Mouse (Mus musculus) B cell, adult 67 days (primary cell): ENCODE results near the gene Hist1h3i. TPM values are rescaled to one million over a fixed set of nuclear protein-coding genes. Genes with fewer than 3 reads are reported as not detected.

Experiments
- total RNA-seq, 2 experiments: library from RNA; stranded (reverse); gene quantifications; 4 replicates each; pipeline ENCODE4 v1.2.4; 2023

The Hist1h3i gene
- total RNA-seq, result 100 to 1,000 TPM; 223 to 298 TPM

GRCm38 (mm10) chr13:21783255-21783617, at the start of gene Hist1h3i:
TSS of gene Hist1h3i (minus strand) at chr13:21783370.

GRCm38 (mm10) chr13:21831418-21832394, 48.5 kb upstream of the Hist1h3i start, which contains the start of gene Hist1h4n:
TSS of gene Hist1h4n (minus strand) at chr13:21832196.

GRCm38 (mm10) chr13:21811539-21811938, 28.4 kb upstream of the Hist1h3i start, which contains the start of gene Hist1h4m:
TSS of gene Hist1h4m (plus strand) at chr13:21811746.

GRCm38 (mm10) chr13:21810073-21810472, 26.9 kb upstream of the Hist1h3i start, which contains the start of the genes Hist1h2bq and Hist1h2ao:
TSS of gene Hist1h2bq (minus strand) at chr13:21810197.
TSS of gene Hist1h2ao (plus strand) at chr13:21810465.

GRCm38 (mm10) chr13:21786899-21787629, 3.9 kb upstream of the Hist1h3i start, which contains the start of the genes Hist1h2an and Hist1h2bp:
TSS of gene Hist1h2an (minus strand) at chr13:21787218.
TSS of gene Hist1h2bp (plus strand) at chr13:21787461.

GRCm38 (mm10) chr13:21779767-21780731, 3.1 kb downstream of the Hist1h3i start, which contains the start of gene Hist1h1b:
TSS of gene Hist1h1b (minus strand) at chr13:21780625.

GRCm38 (mm10) chr13:21753524-21754285, 29.5 kb downstream of the Hist1h3i start, which contains the start of the genes Hist1h2ak and Hist1h2bn:
TSS of gene Hist1h2ak (minus strand) at chr13:21753827.
TSS of gene Hist1h2bn (plus strand) at chr13:21754123.

GRCm38 (mm10) chr13:21750159-21751017, 32.8 kb downstream of the Hist1h3i start, which contains the start of gene Hist1h4k:
TSS of gene Hist1h4k (minus strand) at chr13:21750505.

GRCm38 (mm10) chr13:21734906-21735767, 48.0 kb downstream of the Hist1h3i start, which contains the start of gene Hist1h4j:
TSS of gene Hist1h4j (plus strand) at chr13:21735064.

Other genes starting within 250 kb of the Hist1h3i start
- not detected for gene Olfr1366, start 240.6 kb downstream of the Hist1h3i start, total RNA-seq
- not detected for gene Olfr1535, start 223.5 kb downstream of the Hist1h3i start, total RNA-seq
- gene Olfr1364, start 201.6 kb downstream of the Hist1h3i start, total RNA-seq, result not detected
- not detected for gene Olfr1362, start 169.3 kb downstream of the Hist1h3i start, total RNA-seq
- gene Olfr11, start 140.9 kb downstream of the Hist1h3i start, total RNA-seq, result not detected
- not detected for gene Olfr1361, start 120.0 kb downstream of the Hist1h3i start, total RNA-seq
- gene Olfr1360, start 106.0 kb downstream of the Hist1h3i start, total RNA-seq, result not detected
- not detected for gene Olfr1359, start 85.3 kb downstream of the Hist1h3i start, total RNA-seq
- 100 to 1,000 TPM; 101 to 113 TPM for gene Hist1h2bl, start 67.2 kb downstream of the Hist1h3i start, total RNA-seq
- 100 to 1,000 TPM; 114 to 126 TPM for gene Hist1h2ai, start 66.9 kb downstream of the Hist1h3i start, total RNA-seq
- gene Hist1h3h, start 65.7 kb downstream of the Hist1h3i start, total RNA-seq, result 100 to 1,000 TPM; 156 to 168 TPM
- 10 to 100 TPM in 1 of 2 experiments, 1 to 10 TPM in 1; 7.6 to 10.7 TPM for gene Hist1h2bm, start 61.3 kb downstream of the Hist1h3i start, total RNA-seq
- 10 to 100 TPM; 18.4 to 18.5 TPM for gene Hist1h4j, start 48.3 kb downstream of the Hist1h3i start, total RNA-seq
- 100 to 1,000 TPM; 328 to 393 TPM for gene Hist1h4k, start 32.9 kb downstream of the Hist1h3i start, total RNA-seq
- 10 to 100 TPM; 44.3 to 63.1 TPM for gene Hist1h2ak, start 29.5 kb downstream of the Hist1h3i start, total RNA-seq
- gene Hist1h2bn, start 29.2 kb downstream of the Hist1h3i start, total RNA-seq, result 100 to 1,000 TPM; 110 to 111 TPM
- 10 to 100 TPM; 75.2 to 83.5 TPM for gene Hist1h1b, start 2.7 kb downstream of the Hist1h3i start, total RNA-seq
- gene Hist1h2an, start 3.8 kb upstream of the Hist1h3i start, total RNA-seq, result 10 to 100 TPM; 41.7 to 54.0 TPM
- gene Hist1h2bp, start 4.1 kb upstream of the Hist1h3i start, total RNA-seq, result 10 to 100 TPM; 52.4 to 61.6 TPM
- 100 to 1,000 TPM; 251 to 269 TPM for gene Hist1h2bq, start 26.8 kb upstream of the Hist1h3i start, total RNA-seq
- 100 to 1,000 TPM; 319 to 332 TPM for gene Hist1h2ao, start 27.1 kb upstream of the Hist1h3i start, total RNA-seq
- 100 to 1,000 TPM; 475 to 486 TPM for gene Hist1h4m, start 28.4 kb upstream of the Hist1h3i start, total RNA-seq
- 100 to 1,000 TPM in 1 of 2 experiments, 10 to 100 TPM in 1; 62.8 to 128 TPM for gene Hist1h4n, start 48.8 kb upstream of the Hist1h3i start, total RNA-seq
- gene Hist1h2ap, start 50.1 kb upstream of the Hist1h3i start, total RNA-seq, result 10 to 100 TPM; 73.3 to 83.2 TPM
- 100 to 1,000 TPM; 244 to 262 TPM for gene Hist1h2br, start 50.4 kb upstream of the Hist1h3i start, total RNA-seq
- 1 to 10 TPM; 1.5 to 2.3 TPM for gene Zfp184, start 161.7 kb upstream of the Hist1h3i start, total RNA-seq
- gene Pom121l2, start 197.8 kb upstream of the Hist1h3i start, total RNA-seq, result not detected
- gene Prss16, start 226.4 kb upstream of the Hist1h3i start, total RNA-seq, result under 1 TPM in 1 of 2 experiments, not detected in 1; 0.70 TPM